8 mouse cellular contexts compared by ENCODE assay signal in the genomic region with DNA sequence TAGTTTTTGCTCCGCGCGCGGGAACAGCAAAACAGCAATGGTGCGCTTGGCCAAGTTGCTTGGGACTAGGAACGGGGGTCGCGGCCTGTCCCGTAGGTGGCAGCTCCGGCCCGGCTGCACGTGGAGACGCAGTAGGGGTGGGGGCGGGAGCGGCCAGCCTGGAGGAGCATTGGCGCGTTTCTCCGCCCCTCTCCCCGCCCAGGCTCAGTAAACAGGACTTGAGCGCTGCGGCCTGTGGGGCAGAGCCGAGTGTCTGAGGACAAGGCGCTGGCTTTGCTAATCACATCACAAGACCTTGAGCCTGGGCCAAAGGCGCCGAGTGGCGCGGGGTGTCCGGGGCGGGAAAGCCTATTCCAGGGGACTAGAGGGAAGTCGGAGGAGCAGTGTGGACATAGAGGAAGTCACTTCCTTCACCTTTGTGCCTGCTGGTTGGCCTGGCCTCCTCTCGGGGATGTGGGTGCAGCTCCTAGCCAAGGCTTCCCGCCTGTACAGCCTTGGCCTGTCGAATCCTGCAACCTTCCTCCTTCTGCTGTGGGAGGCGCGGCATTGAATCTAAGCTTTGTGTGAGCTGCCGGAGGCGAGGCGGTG. TPM values are rescaled to one million over a fixed set of nuclear protein-coding genes. Genes with fewer than 3 reads are reported as not detected.
A peak's percentile ranks its signal among the peaks of the same experiment; 100 is the strongest.
DNase-seq lines count a peak whose midpoint lies in the region; ATAC-seq lines count a peak whose summit lies in the region.

No protein-coding gene starts in this region.

- DNase-seq in adrenal gland, adult 18-20 months (ENCODE audit: low spot score in 2 of 2): peak; percentile 90 to 93
- DNase-seq in embryo, embryonic 11.5 days (ENCODE audit: low read depth, low spot score): peak; percentile 78
- peak; percentile 93 for DNase-seq in gastrocnemius, postnatal 36 days
- peak; percentile 91 for DNase-seq in left cerebral cortex, postnatal 4 days
- DNase-seq in midbrain, embryonic 11.5 days (ENCODE audit: low spot score, missing footprints): no peak
- DNase-seq in right cerebral cortex, postnatal 4 days: peak; percentile 68

- peaks cover 7% of the 10 kb centered on the region for H3K36me3 ChIP-seq in intestine, embryonic 16.5 days (ENCODE audit: control insufficient read depth, insufficient read depth, low read length)
- 0 out of 2 replicates have a peak, but pooled peaks cover 2% of the 10 kb centered on the region for H3K36me3 ChIP-seq in midbrain, embryonic 11.5 days (ENCODE audit: control insufficient read depth, insufficient read depth, low read length)

- WGBS in intestine, embryonic 16.5 days: under 1% methylated on average over 38 of the region's 38 CpGs
- under 1% methylated on average over 38 of the region's 38 CpGs for WGBS in midbrain, embryonic 11.5 days

- no peaks in the 10 kb centered on the region for H3K27me3 ChIP-seq in intestine, embryonic 16.5 days (replicated peaks; ENCODE audit: control insufficient read depth, insufficient read depth, low read length)
- H3K27me3 ChIP-seq in midbrain, embryonic 11.5 days (ENCODE audit: control insufficient read depth, insufficient read depth, low read length): no peaks in the 10 kb centered on the region

- intact Hi-C loops in gastrocnemius, postnatal 36 days (cut with DNase I): loop anchor here (2.0 to 5.0 kb wide), 2 partner anchors 216 to 316 kb away; no protein-coding TSS in a partner anchor
- intact Hi-C loops in left cerebral cortex, postnatal 4 days (cut with DNase I): no loop called here

- H3K4me2 ChIP-seq in intestine, embryonic 16.5 days (ENCODE audit: low read depth, low read length): peak overlapping the region; percentile 91
- H3K4me2 ChIP-seq in midbrain, embryonic 11.5 days: peak overlapping the region; percentile 70

- peak overlapping the region; percentile 82 for H3K9ac ChIP-seq in intestine, embryonic 16.5 days (ENCODE audit: low read depth, low read length)
- peak overlapping the region; percentile 60 for H3K9ac ChIP-seq in midbrain, embryonic 11.5 days (ENCODE audit: low read length)

- ATAC-seq in intestine, embryonic 16.5 days: peak; percentile 90
- ATAC-seq in midbrain, embryonic 11.5 days (ENCODE audit: low FRiP score): peak; percentile 86
- ATAC-seq in activated CD4-positive, CD25-positive, alpha-beta regulatory T cell, adult 4 months: no peak

- H3K4me1 ChIP-seq in intestine, embryonic 16.5 days (ENCODE audit: control insufficient read depth, insufficient read depth, low read length): peaks cover 17% of the 10 kb centered on the region
- H3K4me1 ChIP-seq in midbrain, embryonic 11.5 days (ENCODE audit: control insufficient read depth, insufficient read depth, low read length): peaks cover 17% of the 10 kb centered on the region

- H3K4me3 ChIP-seq in intestine, embryonic 16.5 days (ENCODE audit: low read length): peak overlapping the region; percentile 56
- peak overlapping the region; percentile 51 for H3K4me3 ChIP-seq in midbrain, embryonic 11.5 days (ENCODE audit: low read depth, low read length)

- H3K9me3 ChIP-seq in intestine, embryonic 16.5 days (ENCODE audit: control insufficient read depth, low read length): no peaks in the 10 kb centered on the region
- H3K9me3 ChIP-seq in midbrain, embryonic 11.5 days (ENCODE audit: control insufficient read depth, low read length): no peaks in the 10 kb centered on the region

- H3K27ac ChIP-seq in intestine, embryonic 16.5 days (ENCODE audit: low read length): peak overlapping the region; percentile 100
- H3K27ac ChIP-seq in midbrain, embryonic 11.5 days (ENCODE audit: low read depth, low read length): peak overlapping the region; percentile 80

RNA-seq across cellular contexts. Expression of a gene that starts 0.7 kb away (rescaled TPM):
- total RNA-seq in adrenal gland, adult 18-20 months (2021): 10 to 100 TPM; 51.2 to 89.3 TPM
- total RNA-seq in gastrocnemius, postnatal 36 days (2021): 10 to 100 TPM; 11.6 to 12.3 TPM
- polyA plus RNA-seq in intestine, embryonic 16.5 days (2015; fragmentation: Nextera tagmentation; extraction: Ambion mirVana): 14.4 and 16.2 TPM in 2 replicates
- 10 to 100 TPM; 23.3 to 24.3 TPM for total RNA-seq in left cerebral cortex, postnatal 4 days (2021)
- 14.4 and 14.6 TPM in 2 replicates for polyA plus RNA-seq in midbrain, embryonic 11.5 days (2014; fragmentation: Nextera tagmentation; extraction: Ambion mirVana)
- 10 to 100 TPM; 31.3 to 64.3 TPM for polyA plus RNA-seq in activated CD4-positive, CD25-positive, alpha-beta regulatory T cell, adult 4 months (2017; shearing (Covaris generic))
